Mouse (Mus musculus) spleen, adult 2 months (tissue): ENCODE results near the gene Spsb2. TPM values are rescaled to one million over a fixed set of nuclear protein-coding genes. Genes with fewer than 3 reads are reported as not detected.

Experiments used
- DNase-seq, 2 experiments: peaks; one replicate each; pipeline versions ENCODE4 v3.0.0 to v3.0.0-alpha.2; 2012 to 2021; ENCODE audit warnings: low spot score in 2 of 2, low read depth in 1 of 2
- H3K27ac ChIP-seq: fragments of 200-500 bp; 2 replicates; pipeline ENCODE4 v1.5.1; 2012; ENCODE audit warnings: low read length, inconsistent platforms; ENCODE audit not compliant: insufficient read depth
- H3K27me3 ChIP-seq: fragments of 200-500 bp; 2 replicates; pipeline ENCODE4 v1.6.1; 2012; ENCODE audit warnings: mild to moderate bottlenecking, moderate library complexity, low read length, inconsistent platforms; ENCODE audit not compliant: control insufficient read depth, insufficient read depth
- H3K36me3 ChIP-seq: fragments of 200-500 bp; 2 replicates; pipeline ENCODE4 v1.6.1; 2012; ENCODE audit warnings: mild to moderate bottlenecking, low read length, inconsistent platforms; ENCODE audit not compliant: control insufficient read depth, insufficient read depth
- H3K4me1 ChIP-seq: fragments of 200-500 bp; 2 replicates; pipeline ENCODE4 v1.6.1; 2011; ENCODE audit warnings: inconsistent platforms; ENCODE audit not compliant: control insufficient read depth, insufficient read depth, insufficient read length
- H3K4me3 ChIP-seq: fragments of 200-500 bp; 2 replicates; pipeline ENCODE4 v1.5.1; 2011; ENCODE audit warnings: mild to moderate bottlenecking, inconsistent platforms; ENCODE audit not compliant: insufficient read depth, insufficient read length; ENCODE audit errors: extremely low read depth
- CTCF ChIP-seq: fragments of 200-500 bp; IDR thresholded peaks from 2 replicates; pipeline ENCODE4 v1.5.1; 2011; ENCODE audit warnings: mild to moderate bottlenecking, inconsistent platforms; ENCODE audit not compliant: insufficient read depth, insufficient read length, insufficient replicate concordance; ENCODE audit errors: extremely low read depth
- POLR2A ChIP-seq: fragments of 200-500 bp; IDR thresholded peaks from 2 replicates; pipeline ENCODE4 v1.6.1; 2011; ENCODE audit warnings: low read depth, low read length, inconsistent platforms
- WGBS: fragments of 180-500 bp; shearing (Covaris S2); methylation state at CpG from one replicate; pipeline ENCODE4 v1.1.7; 2018; 5-methylcytosine and 5-hydroxymethylcytosine counted together
- polyA plus RNA-seq: library from polyadenylated mRNA; depleted of rRNA; stranded (reverse); fragments of >200 nt; gene quantifications from 2 replicates; pipeline ENCODE4 v1.2.3, GENCODE M21; 2012

The Spsb2 gene
- polyA plus RNA-seq, 1 experiment, result 10.3 TPM

DNA sequence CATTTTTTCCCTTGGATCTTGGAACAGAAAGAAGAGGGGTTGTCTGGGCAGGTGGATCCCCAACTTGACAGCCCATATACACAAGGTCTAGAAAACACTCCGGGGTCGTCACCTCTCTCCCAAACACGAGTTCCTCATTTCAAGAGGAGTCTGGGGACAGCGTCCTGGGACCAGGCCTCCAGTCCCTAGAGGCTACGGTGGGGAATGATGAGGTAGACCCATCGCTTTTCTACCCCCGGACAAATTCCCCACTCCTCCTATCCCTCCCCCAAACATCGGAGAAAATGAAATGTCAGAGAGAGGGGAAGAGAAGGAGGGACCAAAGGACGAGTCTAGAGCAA, 39.8 kb upstream of the Spsb2 start:
- Histone ChIP-seq H3K4me1 (peaks cover 9% of the 10 kb centered on the region; the same call in 1 of the 2 replicates), H3K4me3 (no peak overlapping the region; the same call in 1 of the 2 replicates), H3K36me3 (no peaks in the 10 kb centered on the region), H3K27ac (no peak overlapping the region), H3K27me3 (peaks cover 7% of the 10 kb centered on the region)
- WGBS, result 5% methylated on average over 9 of the region's 9 CpGs
- no peak for DNase-seq
- TF ChIP-seq POLR2A, result no peak
- no peak for TF ChIP-seq CTCF

DNA sequence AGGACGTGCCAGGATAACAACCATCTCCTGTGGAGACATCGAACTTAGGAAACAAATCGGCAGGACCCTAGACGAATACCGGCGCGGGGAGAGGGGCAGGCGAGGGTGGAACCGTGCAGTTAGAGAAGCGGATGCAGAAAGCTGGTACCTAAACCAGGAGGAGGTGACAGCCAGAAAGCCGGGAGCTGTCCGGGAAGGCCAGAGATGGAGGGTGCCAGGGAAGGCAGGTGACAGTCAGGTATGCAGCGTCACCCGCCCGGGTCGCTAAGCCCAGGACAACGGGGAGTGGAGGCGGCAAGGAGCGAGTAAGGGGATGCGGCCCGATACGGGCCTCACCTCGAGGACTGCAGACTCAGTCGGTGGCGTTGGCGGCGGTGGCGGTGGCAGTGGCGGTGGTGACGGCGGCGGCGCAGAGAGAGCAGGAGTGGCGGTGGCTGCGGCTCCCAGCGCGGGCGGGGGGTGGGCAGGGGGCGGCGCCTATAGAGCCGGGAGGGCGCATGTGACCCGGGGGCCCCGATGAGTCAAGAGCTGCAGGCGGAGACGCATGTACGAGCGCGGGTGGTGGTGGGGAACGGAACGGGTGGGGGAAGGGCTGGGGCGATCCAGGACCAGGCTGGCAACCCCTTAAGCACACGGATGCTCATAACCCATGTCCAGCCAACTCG, 39.2 kb upstream of the Spsb2 start, which contains the start of gene Eno2:
Gene Eno2, minus strand, starts transcription at position 573 of the 665 bp plus-strand sequence.
- no peak for TF ChIP-seq CTCF
- TF ChIP-seq POLR2A, result no peak
- H3K27ac ChIP-seq, result no peak within 1 kb of the TSS
- H3K4me3 ChIP-seq, result peak within 1 kb of the TSS; percentile 55
- peaks cover 9% of the 10 kb centered on the region; the same call in 1 of the 2 replicates for H3K4me1 ChIP-seq
- no peak for DNase-seq
- H3K27me3 ChIP-seq, result peaks cover 7% of the 10 kb centered on the region
- WGBS, result 1% methylated on average over 49 of the region's 54 CpGs
- H3K36me3 ChIP-seq, result no peaks in the 10 kb centered on the region

DNA sequence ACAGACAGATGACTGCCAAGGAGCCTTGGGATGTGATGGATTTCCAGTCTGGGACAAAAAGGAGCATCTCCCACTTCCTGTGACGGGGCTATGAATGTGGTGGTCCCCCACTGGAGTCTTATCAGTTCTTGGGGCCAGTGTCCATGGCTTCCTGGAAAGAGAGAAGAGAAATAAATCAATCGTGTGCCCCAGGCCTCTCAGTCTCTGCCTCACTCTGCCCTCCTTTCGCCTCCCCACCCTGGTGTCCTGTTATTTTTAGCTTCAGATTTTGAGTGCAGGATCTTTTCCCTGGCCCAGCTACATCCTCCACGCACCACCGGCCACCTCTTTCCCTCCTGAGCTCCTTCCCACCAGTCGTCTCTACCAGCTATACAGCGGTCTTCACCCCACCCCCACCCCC, 38.4 kb upstream of the Spsb2 start:
- Histone ChIP-seq H3K27ac (no peak overlapping the region), H3K27me3 (peaks cover 7% of the 10 kb centered on the region)

DNA sequence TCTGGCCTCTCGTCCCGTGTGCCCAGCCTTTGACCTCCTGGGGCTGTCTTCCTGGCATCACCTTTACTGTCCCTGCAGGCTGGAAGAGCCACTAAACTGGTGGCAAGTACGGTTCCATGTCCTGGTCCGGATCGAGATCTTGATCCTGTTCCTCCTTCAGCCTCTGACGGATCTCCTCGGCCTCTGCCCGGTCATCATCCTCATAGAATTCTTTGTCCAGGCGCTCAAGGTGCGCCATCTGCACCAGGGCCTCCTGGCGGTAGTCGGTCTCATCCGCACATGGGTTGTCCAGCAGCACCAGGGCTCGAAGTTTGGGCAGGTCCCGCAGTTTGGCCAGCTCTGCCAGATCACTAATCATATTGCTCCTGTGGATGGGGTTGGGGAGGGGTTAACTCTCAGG, 38.0 kb upstream of the Spsb2 start:
- Histone ChIP-seq H3K4me1 (peaks cover 9% of the 10 kb centered on the region; the same call in 1 of the 2 replicates), H3K36me3 (no peaks in the 10 kb centered on the region), H3K4me3 (no peak overlapping the region), H3K27me3 (peaks cover 7% of the 10 kb centered on the region), H3K27ac (no peak overlapping the region)
- WGBS, result 93% methylated on average over 15 of the region's 15 CpGs
- TF ChIP-seq POLR2A (no peak), CTCF (no peak)
- DNase-seq, result no peak

More for the DNA sequence above, 38.4 kb upstream of the Spsb2 start:
- peaks cover 9% of the 10 kb centered on the region; the same call in 1 of the 2 replicates for H3K4me1 ChIP-seq
- DNase-seq, result no peak
- no peak for TF ChIP-seq POLR2A
- TF ChIP-seq CTCF, result no peak
- no peaks in the 10 kb centered on the region for H3K36me3 ChIP-seq
- 64% methylated on average over 7 of the region's 7 CpGs for whole genome bisulfite sequencing
- no peak overlapping the region for H3K4me3 ChIP-seq

DNA sequence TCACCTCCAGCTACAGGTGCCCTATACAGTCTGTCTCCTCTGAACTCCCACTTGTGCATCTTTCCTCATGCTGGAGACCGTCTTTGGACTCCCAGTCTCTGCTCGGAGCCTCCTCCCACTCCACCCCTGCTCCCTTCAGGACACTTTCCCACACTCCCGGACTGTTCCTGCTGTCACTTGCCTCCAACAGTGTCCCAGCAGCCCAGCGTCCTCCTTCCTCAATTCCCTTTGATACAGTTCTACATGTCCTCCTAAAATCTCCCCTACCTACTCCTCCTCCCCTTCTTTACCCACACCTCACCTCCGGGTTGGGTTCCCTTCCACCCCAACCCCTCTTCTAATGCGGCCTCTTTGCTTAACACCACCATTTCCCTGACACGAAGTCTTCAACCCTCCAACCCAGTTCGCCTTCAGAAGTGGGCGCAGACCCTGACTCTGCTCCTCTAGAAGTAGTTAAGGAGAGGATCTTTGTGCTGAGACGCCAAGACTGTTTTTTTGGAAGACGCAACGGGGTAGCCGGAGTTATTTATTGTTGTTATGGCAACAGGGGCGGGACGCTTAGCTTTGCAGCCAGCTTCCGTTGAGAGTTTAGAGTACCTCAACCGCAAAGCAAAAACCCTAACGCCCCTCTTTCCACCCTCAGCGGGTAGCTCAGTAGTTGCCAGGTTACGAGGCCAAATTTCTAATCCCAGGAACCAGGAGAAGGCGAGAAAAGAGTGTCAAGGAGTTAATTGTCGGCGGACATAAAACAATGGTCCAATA, 29.1 kb upstream of the Spsb2 start, which contains the start of gene Lrrc23:
Gene Lrrc23, minus strand, starts transcription at position 506 of the 762 bp plus-strand sequence.
- no peaks in the 10 kb centered on the region for H3K27me3 ChIP-seq
- 6% methylated on average over 23 of the region's 23 CpGs for WGBS
- H3K4me1 ChIP-seq, result peaks cover 12% of the 10 kb centered on the region; the same call in 1 of the 2 replicates
- TF ChIP-seq CTCF, result no peak
- TF ChIP-seq POLR2A, result no peak
- H3K27ac ChIP-seq, result no peak within 1 kb of the TSS
- DNase-seq, result peak; percentile 51 to 64
- peak within 1 kb of the TSS; percentile 47; the same call in 1 of the 2 replicates for H3K4me3 ChIP-seq
- H3K36me3 ChIP-seq, result no peaks in the 10 kb centered on the region

DNA sequence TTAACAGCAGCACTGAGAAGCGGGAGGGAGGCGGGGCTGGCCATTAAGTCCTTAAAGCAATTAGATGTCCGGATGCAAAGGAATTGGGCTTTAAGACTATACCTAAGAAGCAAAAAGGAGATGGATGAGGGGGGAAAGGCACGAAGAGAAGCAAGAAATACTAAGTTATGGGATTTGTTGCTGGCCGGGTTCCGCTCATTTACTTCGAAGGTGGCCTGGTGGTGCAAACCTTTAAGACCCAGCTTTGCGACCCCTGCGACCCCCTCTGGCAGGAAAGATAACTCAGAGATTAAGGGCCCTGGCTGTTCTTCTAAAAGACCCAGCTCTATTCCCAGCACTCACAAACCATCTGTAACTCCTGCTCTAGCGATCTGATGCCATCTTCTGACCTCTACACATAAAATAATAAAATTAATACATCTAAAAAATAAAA, 28.5 kb upstream of the Spsb2 start:
- no peaks in the 10 kb centered on the region for H3K27me3 ChIP-seq
- H3K4me3 ChIP-seq, result peak overlapping the region; percentile 47; the same call in 1 of the 2 replicates
- H3K27ac ChIP-seq, result no peak overlapping the region
- H3K4me1 ChIP-seq, result peaks cover 12% of the 10 kb centered on the region; the same call in 1 of the 2 replicates
- 24% methylated on average over 10 of the region's 10 CpGs for WGBS
- DNase-seq, result no peak
- TF ChIP-seq CTCF (no peak), POLR2A (no peak)
- no peaks in the 10 kb centered on the region for H3K36me3 ChIP-seq

DNA sequence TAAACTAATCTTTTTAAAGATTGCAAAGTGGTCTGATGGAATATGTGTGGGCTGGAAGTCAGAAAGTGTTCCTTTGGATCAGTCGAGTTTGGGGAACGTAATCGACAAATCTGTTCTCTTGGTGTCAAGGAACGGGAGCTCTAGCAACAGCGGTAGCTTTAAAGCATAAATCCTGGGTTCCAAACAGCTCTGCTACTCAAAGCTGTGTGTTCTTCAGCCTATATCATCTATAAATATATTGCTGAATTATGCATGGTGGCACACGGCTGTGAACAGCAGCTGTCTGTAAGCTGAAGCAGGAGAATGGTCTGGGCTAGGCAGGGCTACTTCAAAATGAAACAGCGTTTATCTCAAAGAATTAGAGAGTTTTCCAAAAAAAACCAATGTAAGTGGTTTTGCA, 27.5 kb upstream of the Spsb2 start:
- 77% methylated on average over 7 of the region's 7 CpGs for WGBS
- H3K27me3 ChIP-seq, result no peaks in the 10 kb centered on the region
- no peak overlapping the region for H3K4me3 ChIP-seq
- peaks cover 12% of the 10 kb centered on the region; the same call in 1 of the 2 replicates for H3K4me1 ChIP-seq
- no peak overlapping the region for H3K27ac ChIP-seq
- TF ChIP-seq POLR2A (no peak), CTCF (no peak)
- DNase-seq, result no peak
- H3K36me3 ChIP-seq, result no peaks in the 10 kb centered on the region
